Mouse (Mus musculus) heart, adult 10 weeks (tissue): ENCODE measurements around the gene B230104I21Rik. TPM values are rescaled to one million over a fixed set of nuclear protein-coding genes. Genes with fewer than 3 reads are reported as not detected.

Experiments
- polyA plus RNA-seq: library from polyadenylated mRNA; stranded (reverse); fragments of 350-450 nt; fragmentation: Illumina TruSeq; extraction: RNeasy Lipid Tissue Mini Kit (QIAGEN cat#74804); gene quantifications from one replicate; pipeline ENCODE4 v1.2.3, GENCODE M21; 2014; ENCODE audit warnings: low read depth, low replicate concordance

Gene B230104I21Rik
- polyA plus RNA-seq = not detected

GRCm38 (mm10) chr4:154335761-154336160 is at the start of gene B230104I21Rik:
Gene B230104I21Rik (plus strand): TSS chr4:154336127.

GRCm38 (mm10) chr4:154301466-154301881 is 34.5 kb upstream of the B230104I21Rik start, which contains the start of gene Arhgef16:
Gene Arhgef16 (minus strand): TSS chr4:154301676.

Other genes starting within 250 kb of the B230104I21Rik start
- not detected for gene Trp73, start 195.9 kb upstream of the B230104I21Rik start, polyA plus RNA-seq
- gene Wrap73, start 193.8 kb upstream of the B230104I21Rik start, polyA plus RNA-seq = 10.1 TPM
- 144 TPM for gene Tprgl, start 175.5 kb upstream of the B230104I21Rik start, polyA plus RNA-seq
- 3.1 TPM for gene Megf6, start 165.4 kb upstream of the B230104I21Rik start, polyA plus RNA-seq
- not detected for gene Arhgef16, start 34.5 kb upstream of the B230104I21Rik start, polyA plus RNA-seq